Mouse (Mus musculus) bone marrow, adult 2 months (tissue): ENCODE data around the gene Pabpn1l.

Experiments used
- CTCF ChIP-seq: fragments of 200-500 bp; IDR thresholded peaks from 2 replicates; pipeline ENCODE4 v1.5.1; 2011; ENCODE audit warnings: low read length, control low read depth; ENCODE audit not compliant: control insufficient read depth, insufficient read depth
- POLR2A ChIP-seq: fragments of 200-500 bp; IDR thresholded peaks from 2 replicates; pipeline ENCODE4 v1.6.1; 2011; ENCODE audit warnings: low read depth, mild to moderate bottlenecking, control low read depth, low read length, borderline replicate concordance; ENCODE audit not compliant: control insufficient read depth

DNA sequence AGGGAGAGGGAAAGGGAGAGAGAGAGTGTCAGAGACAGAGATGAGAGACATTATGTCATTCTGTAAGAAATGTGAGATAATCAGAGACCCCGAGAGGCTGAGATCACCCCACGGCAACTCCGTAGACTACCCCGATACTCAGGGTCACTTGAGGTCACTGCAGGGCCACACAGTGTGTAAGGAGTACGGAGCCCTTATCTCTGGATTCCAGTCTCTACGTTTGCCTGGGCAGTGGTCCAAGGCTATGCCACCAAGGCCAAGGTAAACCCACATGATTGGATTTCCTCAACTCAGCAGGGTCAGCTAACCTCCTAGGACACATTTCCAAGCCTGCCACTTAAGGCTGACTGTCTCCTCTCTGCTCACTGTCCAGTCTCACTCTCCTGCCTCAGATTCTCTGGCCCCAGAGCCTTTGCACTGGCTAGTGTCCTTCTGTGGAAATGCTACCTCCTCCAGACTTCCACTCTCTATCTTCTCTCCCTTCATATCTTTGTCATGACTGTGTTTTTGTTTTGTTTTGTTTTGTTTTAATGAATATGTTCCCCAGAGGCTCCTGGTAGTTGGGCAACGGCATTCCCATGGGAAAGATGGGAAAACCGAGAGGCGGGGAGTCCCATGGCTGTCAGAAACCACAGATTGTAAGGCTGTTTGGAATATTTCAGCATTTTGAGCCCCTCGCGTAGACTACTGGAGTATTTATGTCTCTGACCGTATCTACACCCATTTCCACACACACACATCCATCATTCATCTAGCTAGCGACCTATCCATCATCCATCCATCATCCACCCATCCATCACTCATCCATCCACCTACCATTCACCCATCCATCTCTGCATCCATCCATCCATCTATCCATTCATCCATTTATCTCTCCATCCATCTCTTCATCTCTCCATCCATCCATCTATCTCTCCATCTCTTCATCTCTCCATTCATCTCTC is 33.8 kb upstream of the Pabpn1l start:
- TF ChIP-seq CTCF (no peak), POLR2A (no peak)
